Mouse (Mus musculus): ENCODE data around the gene Nsmce1. TPM values are rescaled to one million over a fixed set of nuclear protein-coding genes. Genes with fewer than 3 reads are reported as not detected.

Nsmce1 gene
- polyA plus RNA-seq, 1 experiment from 2014 or later, result 138 TPM

DNA sequence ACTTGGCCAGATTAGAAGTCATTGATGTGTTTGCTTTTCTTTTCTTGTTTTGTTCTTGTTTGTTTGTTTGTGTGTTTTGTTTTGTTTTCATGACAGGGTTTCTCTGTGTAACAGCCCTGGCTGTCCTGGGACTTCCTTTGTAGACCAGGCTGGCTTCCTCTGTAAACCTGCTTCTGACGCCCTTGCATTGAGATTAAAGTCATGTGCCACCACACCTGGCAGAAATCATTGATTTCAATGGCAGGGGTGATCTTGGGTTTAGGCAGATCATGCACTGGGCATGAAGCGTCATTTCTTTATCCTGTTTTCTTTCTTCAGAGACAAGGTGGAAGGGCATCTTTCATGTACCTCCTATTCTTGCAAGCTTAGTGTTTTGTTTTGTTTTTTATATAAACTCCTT is 15.9 kb upstream of the Nsmce1 start:
- DNase-seq (ENCODE audit: low spot score), result no peak
- H3K4me1 ChIP-seq (replicated peaks), result no peaks in the 10 kb centered on the region
- WGBS, result 90% methylated on average over 2 of the region's 2 CpGs
- no peaks in the 10 kb centered on the region for H3K36me3 ChIP-seq
- H3K27ac ChIP-seq, result no peak overlapping the region
- no peak overlapping the region for H3K4me3 ChIP-seq
- no peaks in the 10 kb centered on the region for H3K9me3 ChIP-seq
- H3K27me3 ChIP-seq (ENCODE audit: insufficient read depth, poor library complexity, severe bottlenecking), result no peaks in the 10 kb centered on the region

DNA sequence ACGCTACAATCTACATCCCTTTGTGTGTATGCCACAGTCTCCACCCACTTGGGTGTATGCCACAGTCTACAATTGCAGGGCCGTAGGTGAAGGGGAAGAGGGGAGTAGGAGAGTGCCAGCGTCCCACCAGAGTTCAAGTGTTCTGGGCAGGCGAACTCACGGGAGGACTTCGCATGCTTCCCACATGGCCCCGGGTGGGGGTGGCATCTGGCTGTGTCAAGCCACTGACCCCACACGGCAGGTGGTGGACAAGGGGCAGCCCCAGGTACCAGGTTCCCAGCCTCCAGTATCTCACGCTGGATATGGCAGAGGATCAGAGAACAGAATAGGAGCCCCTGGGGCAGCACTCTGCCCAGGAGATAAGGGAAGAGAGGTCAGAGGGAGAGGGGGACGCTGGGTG is 14.2 kb upstream of the Nsmce1 start:
- WGBS, result 85% methylated on average over 10 of the region's 10 CpGs
- DNase-seq (ENCODE audit: low spot score), result no peak
- H3K36me3 ChIP-seq, result no peaks in the 10 kb centered on the region

GRCm38 (mm10) chr7:125504618-125505017 is 13.2 kb upstream of the Nsmce1 start:
- Histone ChIP-seq H3K4me3 (no peak overlapping the region), H3K9me3 (no peaks in the 10 kb centered on the region), H3K36me3 (no peaks in the 10 kb centered on the region), H3K27ac (no peak overlapping the region), H3K27me3 (ENCODE audit: insufficient read depth, poor library complexity, severe bottlenecking) (no peaks in the 10 kb centered on the region), H3K4me1 (replicated peaks) (0 out of 2 replicates have a peak, but pooled peaks cover 2% of the 10 kb centered on the region)
- no peak for DNase-seq (ENCODE audit: low spot score)
- WGBS, result 92% methylated on average over 5 of the region's 5 CpGs

More for the DNA sequence above, 14.2 kb upstream of the Nsmce1 start:
- Histone ChIP-seq H3K4me1 (replicated peaks) (no peaks in the 10 kb centered on the region), H3K27me3 (ENCODE audit: insufficient read depth, poor library complexity, severe bottlenecking) (no peaks in the 10 kb centered on the region), H3K9me3 (no peaks in the 10 kb centered on the region), H3K4me3 (no peak overlapping the region), H3K27ac (no peak overlapping the region)

GRCm38 (mm10) chr7:125503374-125504092 is 12.1 kb upstream of the Nsmce1 start:
- Histone ChIP-seq H3K27me3 (ENCODE audit: insufficient read depth, poor library complexity, severe bottlenecking) (no peaks in the 10 kb centered on the region), H3K36me3 (no peaks in the 10 kb centered on the region), H3K4me3 (no peak overlapping the region), H3K27ac (no peak overlapping the region), H3K9me3 (no peaks in the 10 kb centered on the region), H3K4me1 (replicated peaks) (0 out of 2 replicates have a peak, but pooled peaks cover 2% of the 10 kb centered on the region)
- 84% methylated on average over 5 of the region's 5 CpGs for WGBS
- DNase-seq (ENCODE audit: low spot score), result no peak

GRCm38 (mm10) chr7:125500879-125501278 is 9.5 kb upstream of the Nsmce1 start:
- Histone ChIP-seq H3K4me1 (replicated peaks) (0 out of 2 replicates have a peak, but pooled peaks cover 2% of the 10 kb centered on the region), H3K4me3 (no peak overlapping the region), H3K27ac (no peak overlapping the region), H3K27me3 (ENCODE audit: insufficient read depth, poor library complexity, severe bottlenecking) (no peaks in the 10 kb centered on the region), H3K9me3 (no peaks in the 10 kb centered on the region), H3K36me3 (no peaks in the 10 kb centered on the region)
- no peak for DNase-seq (ENCODE audit: low spot score)
- WGBS, result 91% methylated on average over 7 of the region's 7 CpGs

GRCm38 (mm10) chr7:125499927-125500868 is 8.8 kb upstream of the Nsmce1 start:
- H3K27ac ChIP-seq, result no peak overlapping the region
- WGBS, result 82% methylated on average over 13 of the region's 13 CpGs
- no peaks in the 10 kb centered on the region for H3K36me3 ChIP-seq
- no peaks in the 10 kb centered on the region for H3K27me3 ChIP-seq (ENCODE audit: insufficient read depth, poor library complexity, severe bottlenecking)
- H3K4me1 ChIP-seq (replicated peaks), result 0 out of 2 replicates have a peak, but pooled peaks cover 2% of the 10 kb centered on the region
- H3K4me3 ChIP-seq, result no peak overlapping the region
- no peaks in the 10 kb centered on the region for H3K9me3 ChIP-seq
- no peak for DNase-seq (ENCODE audit: low spot score)

- DNase-seq (ENCODE audit: low spot score), result no peak
- no peaks in the 10 kb centered on the region for H3K9me3 ChIP-seq
- 82% methylated on average over 6 of the region's 6 CpGs for WGBS
- H3K36me3 ChIP-seq, result no peaks in the 10 kb centered on the region
- H3K4me1 ChIP-seq (replicated peaks), result peaks cover 9% of the 10 kb centered on the region
- H3K27me3 ChIP-seq (ENCODE audit: insufficient read depth, poor library complexity, severe bottlenecking), result no peaks in the 10 kb centered on the region
- no peak overlapping the region for H3K4me3 ChIP-seq
- H3K27ac ChIP-seq, result no peak overlapping the region
These were observed 4.6 kb upstream of the Nsmce1 start for GRCm38 (mm10) chr7:125495864-125496440.

GRCm38 (mm10) chr7:125492551-125492950 is 1.2 kb upstream of the Nsmce1 start:
- Histone ChIP-seq H3K9me3 (no peaks in the 10 kb centered on the region), H3K36me3 (no peaks in the 10 kb centered on the region), H3K4me3 (no peak overlapping the region), H3K4me1 (replicated peaks) (peaks cover 35% of the 10 kb centered on the region), H3K27me3 (ENCODE audit: insufficient read depth, poor library complexity, severe bottlenecking) (no peaks in the 10 kb centered on the region), H3K27ac (peak overlapping the region; percentile 97)
- 85% methylated on average over 6 of the region's 6 CpGs for WGBS
- DNase-seq (ENCODE audit: low spot score), result no peak

DNA sequence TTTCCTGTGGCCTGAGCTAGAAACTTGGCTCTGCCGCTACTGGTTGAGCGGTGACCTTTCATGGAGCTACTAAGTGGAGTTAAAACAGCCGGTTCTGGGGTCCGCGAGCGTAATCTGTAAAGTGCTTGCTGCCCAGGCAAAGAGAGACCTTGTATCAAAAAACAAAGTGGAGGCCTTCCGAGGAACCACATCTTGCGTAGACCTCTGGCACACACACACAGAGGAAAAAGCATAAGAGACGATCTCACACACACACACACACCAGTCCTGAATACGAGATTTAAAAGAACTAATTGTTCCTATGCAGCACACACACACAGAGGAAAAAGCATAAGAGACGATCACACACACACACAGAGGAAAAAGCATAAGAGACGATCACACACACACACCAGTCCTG is 364 bp upstream of the Nsmce1 start:
- H3K4me1 ChIP-seq (replicated peaks), result peaks cover 35% of the 10 kb centered on the region
- H3K36me3 ChIP-seq, result no peaks in the 10 kb centered on the region
- 31% methylated on average over 12 of the region's 12 CpGs for WGBS
- peak overlapping the region; percentile 73 for H3K4me3 ChIP-seq
- H3K9me3 ChIP-seq, result no peaks in the 10 kb centered on the region
- peak overlapping the region; percentile 97 for H3K27ac ChIP-seq
- DNase-seq (ENCODE audit: low spot score), result no peak
- no peaks in the 10 kb centered on the region for H3K27me3 ChIP-seq (ENCODE audit: insufficient read depth, poor library complexity, severe bottlenecking)

- Histone ChIP-seq H3K4me1 (replicated peaks) (peaks cover 35% of the 10 kb centered on the region), H3K4me3 (no peak overlapping the region), H3K27me3 (ENCODE audit: insufficient read depth, poor library complexity, severe bottlenecking) (no peaks in the 10 kb centered on the region), H3K36me3 (peaks cover 17% of the 10 kb centered on the region), H3K9me3 (no peaks in the 10 kb centered on the region), H3K27ac (peak overlapping the region; percentile 43; the same call in 1 of the 2 replicates)
- DNase-seq (ENCODE audit: low spot score), result no peak
- WGBS, result 92% methylated on average over 2 of the region's 2 CpGs
These were observed 1.8 kb downstream of the Nsmce1 start for GRCm38 (mm10) chr7:125489636-125490035.

GRCm38 (mm10) chr7:125488706-125489105 is 2.7 kb downstream of the Nsmce1 start:
- DNase-seq (ENCODE audit: low spot score), result no peak
- WGBS, result 79% methylated on average over 6 of the region's 6 CpGs
- Histone ChIP-seq H3K27ac (0 out of 2 replicates have a peak overlapping the region, but pooled peaks have one; percentile 6), H3K27me3 (ENCODE audit: insufficient read depth, poor library complexity, severe bottlenecking) (no peaks in the 10 kb centered on the region), H3K4me1 (replicated peaks) (peaks cover 35% of the 10 kb centered on the region), H3K9me3 (no peaks in the 10 kb centered on the region), H3K36me3 (peaks cover 27% of the 10 kb centered on the region), H3K4me3 (no peak overlapping the region)

- 90% methylated on average over 10 of the region's 10 CpGs for WGBS
- no peak for DNase-seq (ENCODE audit: low spot score)
- no peaks in the 10 kb centered on the region for H3K27me3 ChIP-seq (ENCODE audit: insufficient read depth, poor library complexity, severe bottlenecking)
- no peaks in the 10 kb centered on the region for H3K9me3 ChIP-seq
- no peak overlapping the region for H3K27ac ChIP-seq
- H3K4me3 ChIP-seq, result no peak overlapping the region
- peaks cover 38% of the 10 kb centered on the region for H3K36me3 ChIP-seq
- H3K4me1 ChIP-seq (replicated peaks), result peaks cover 37% of the 10 kb centered on the region
These were observed 4.3 kb downstream of the Nsmce1 start for GRCm38 (mm10) chr7:125487126-125487525.
